Mouse (Mus musculus) liver, embryonic 14.5 days (tissue): ENCODE results near the gene Ppp1r16b.

Experiments
- CTCF ChIP-seq: IDR thresholded peaks from 2 replicates; pipeline ENCODE4 v1.5.1; 2016; ENCODE audit warnings: antibody characterized with exemption, low read depth, control low read depth
- EP300 ChIP-seq: IDR thresholded peaks from 2 replicates; pipeline ENCODE4 v1.6.1; 2016; ENCODE audit warnings: antibody characterized with exemption, low read depth

DNA sequence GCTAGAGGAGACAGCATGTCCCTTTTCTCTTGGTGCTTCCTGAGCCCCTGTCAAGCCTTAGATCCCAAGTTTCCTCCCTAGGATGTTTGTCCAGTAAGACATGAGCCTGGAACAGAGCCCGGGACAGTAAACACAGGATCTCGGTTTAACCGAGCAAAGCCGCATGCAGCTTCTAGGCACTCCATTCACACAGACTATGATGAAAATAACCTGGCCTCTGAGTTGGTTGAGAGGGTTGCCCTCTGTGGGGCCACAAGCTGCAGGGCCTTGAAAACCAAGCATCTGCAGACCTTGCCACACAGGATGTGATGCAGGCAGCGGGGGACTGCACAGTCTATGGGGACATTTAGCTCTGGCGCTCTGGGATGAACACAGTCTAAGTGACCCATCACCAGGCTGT is 68.7 kb downstream of the Ppp1r16b start:
- TF ChIP-seq CTCF (no peak), EP300 (no peak)
